Mouse (Mus musculus) limb, embryonic 14.5 days (tissue): ENCODE measurements around the gene Gm20716. TPM values are rescaled to one million over a fixed set of nuclear protein-coding genes. Genes with fewer than 3 reads are reported as not detected.

Experiments used
- ATAC-seq: fragments of 200-750 bp; cut with Nextera tagmentation; 2 replicates; pipeline ENCODE4 v1.8.0; 2017; ENCODE audit warnings: low read depth, moderate number of reproducible peaks, moderate TSS enrichment; ENCODE audit not compliant: low FRiP score
- DNase-seq: peaks from one replicate; pipeline ENCODE4 v3.0.0-alpha.2; 2015; ENCODE audit warnings: low spot score
- H3K27ac ChIP-seq: fragments of 300-500 bp; sonication (generic); replicated peaks from 2 replicates; pipeline ENCODE4 v1.5.1; 2014; ENCODE audit warnings: low read depth, mild to moderate bottlenecking, low read length, moderate library complexity, mixed read lengths
- H3K27me3 ChIP-seq: fragments of 300-500 bp; sonication (generic); 2 replicates; pipeline ENCODE4 v1.6.1; 2014; ENCODE audit warnings: low read length, mixed read lengths; ENCODE audit not compliant: control insufficient read depth, insufficient read depth
- H3K36me3 ChIP-seq: fragments of 300-500 bp; sonication (generic); 2 replicates; pipeline ENCODE4 v1.6.1; 2014; ENCODE audit warnings: mild to moderate bottlenecking, low read length, moderate library complexity, mixed read lengths; ENCODE audit not compliant: control insufficient read depth, insufficient read depth
- H3K4me1 ChIP-seq: fragments of 300-500 bp; sonication (generic); 2 replicates; pipeline ENCODE4 v1.6.1; 2014; ENCODE audit warnings: antibody characterized with exemption, low read length, mixed read lengths; ENCODE audit not compliant: control insufficient read depth, insufficient read depth
- H3K4me2 ChIP-seq: fragments of 300-500 bp; sonication (generic); replicated peaks from 2 replicates; pipeline ENCODE4 v1.6.1; 2014; ENCODE audit warnings: low read depth, mild to moderate bottlenecking, low read length, moderate library complexity; ENCODE audit not compliant: severe bottlenecking
- H3K4me3 ChIP-seq: fragments of 300-500 bp; sonication (generic); replicated peaks from 2 replicates; pipeline ENCODE4 v1.5.1; 2014; ENCODE audit warnings: low read length
- H3K9ac ChIP-seq: fragments of 300-500 bp; sonication (generic); 2 replicates; pipeline ENCODE4 v1.6.1; 2014; ENCODE audit warnings: mild to moderate bottlenecking, low read depth, low read length, moderate library complexity; ENCODE audit not compliant: severe bottlenecking
- H3K9me3 ChIP-seq: fragments of 300-500 bp; sonication (generic); 2 replicates; pipeline ENCODE4 v1.6.1; 2016; ENCODE audit warnings: low read length; ENCODE audit not compliant: control insufficient read depth
- POLR2A ChIP-seq: fragments of 200-500 bp; IDR thresholded peaks from 2 replicates; pipeline ENCODE4 v1.8.0; 2012; ENCODE audit warnings: inconsistent platforms, mild to moderate bottlenecking, moderate library complexity, borderline replicate concordance; ENCODE audit not compliant: insufficient read depth, insufficient read length; ENCODE audit errors: extremely low read depth
- WGBS: fragments of 180-500 bp; shearing (Covaris S2); extraction: QIAGEN DNeasy Blood & Tissue Kit; methylation state at CpG from one replicate; pipeline ENCODE4 v1.1.7; 2014; 5-methylcytosine and 5-hydroxymethylcytosine counted together
- polyA plus RNA-seq, 2 experiments: library from polyadenylated mRNA; depleted of rRNA in 1 of 2; stranded (reverse) in 1 of 2; unstranded in 1 of 2; fragments of >200 nt; fragmentation: Nextera tagmentation in 1 of 2; extraction: Ambion mirVana in 1 of 2; gene quantifications; 2 replicates each; pipeline versions ENCODE4 v1.2.1 to v1.2.3; 2012 to 2014

Gm20716 gene
- polyA plus RNA-seq (2012; rRNA removed) (14.5 and 28.6 TPM in 2 replicates), polyA plus RNA-seq (2014; fragmentation: Nextera tagmentation; extraction: Ambion mirVana) (22.9 and 27.8 TPM in 2 replicates)

- peaks cover 38% of the 10 kb centered on the region for H3K36me3 ChIP-seq
- ATAC-seq (peak; percentile 91), DNase-seq (peak; percentile 92)
- peak within 1 kb of the TSS; percentile 100 for H3K4me3 ChIP-seq
- H3K9me3 ChIP-seq: no peaks in the 10 kb centered on the region
- H3K4me2 ChIP-seq: peak within 1 kb of the TSS; percentile 97
- H3K4me1 ChIP-seq: peaks cover 19% of the 10 kb centered on the region
- TF ChIP-seq POLR2A: peak; percentile 95; the same call in 1 of the 2 replicates
- no peaks in the 10 kb centered on the region for H3K27me3 ChIP-seq
- under 1% methylated on average over 59 of the region's 73 CpGs for WGBS
- H3K9ac ChIP-seq: peak within 1 kb of the TSS; percentile 93
- peak within 1 kb of the TSS; percentile 91 for H3K27ac ChIP-seq
These were observed at the start of gene Gm20716, which contains the start of the genes Dpm1 and Mocs3 for GRCm38 (mm10) chr2:168230026-168230728. Gm20716 (minus strand) TSS chr2:168230364. Dpm1 (minus strand) TSS chr2:168230591. Mocs3 (plus strand) TSS chr2:168230622.

DNA sequence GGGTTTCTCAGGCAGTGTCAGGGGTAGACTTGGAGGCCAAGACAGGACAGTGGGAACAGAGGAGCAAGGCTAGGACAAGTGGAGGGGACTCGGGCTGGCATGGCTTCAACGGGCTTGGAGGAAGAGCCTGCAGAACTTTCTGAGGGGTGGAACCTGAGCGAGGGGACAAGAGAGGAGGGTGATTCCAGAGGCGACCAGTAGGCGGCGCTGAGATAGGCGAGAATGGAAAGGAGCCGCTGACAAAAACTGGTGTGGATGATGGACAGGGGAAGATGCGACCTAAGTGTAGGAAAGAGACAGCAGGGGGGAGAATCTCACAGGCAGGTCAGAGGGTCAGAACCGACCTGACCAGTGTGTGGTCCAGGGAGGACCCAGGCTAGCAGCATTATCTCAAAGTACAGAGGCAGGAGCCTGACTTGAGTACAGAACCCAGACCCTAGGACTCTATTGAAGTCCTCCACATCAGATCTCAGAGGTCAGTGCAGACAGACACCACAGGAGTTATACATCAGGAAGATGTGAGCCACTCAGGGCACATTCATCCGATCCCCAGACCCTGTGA is 44.3 kb upstream of the Gm20716 start:
- no peaks in the 10 kb centered on the region for H3K36me3 ChIP-seq
- DNase-seq (peak; percentile 38), ATAC-seq (no peak)
- H3K4me1 ChIP-seq: no peaks in the 10 kb centered on the region
- no peak overlapping the region for H3K9ac ChIP-seq
- H3K27ac ChIP-seq: no peak overlapping the region
- H3K4me3 ChIP-seq: no peak overlapping the region
- no peaks in the 10 kb centered on the region for H3K9me3 ChIP-seq
- H3K4me2 ChIP-seq: no peak overlapping the region
- no peak for TF ChIP-seq POLR2A
- 5% methylated on average over 11 of the region's 11 CpGs for WGBS
- peaks cover 21% of the 10 kb centered on the region for H3K27me3 ChIP-seq

GRCm38 (mm10) chr2:168273387-168273786 is 43.2 kb upstream of the Gm20716 start:
- H3K36me3 ChIP-seq: no peaks in the 10 kb centered on the region
- H3K9me3 ChIP-seq: no peaks in the 10 kb centered on the region
- H3K27ac ChIP-seq: no peak overlapping the region
- H3K4me2 ChIP-seq: no peak overlapping the region
- no peak overlapping the region for H3K4me3 ChIP-seq
- peaks cover 11% of the 10 kb centered on the region; the same call in 1 of the 2 replicates for H3K27me3 ChIP-seq
- ATAC-seq (no peak), DNase-seq (no peak)
- no peak for TF ChIP-seq POLR2A
- H3K4me1 ChIP-seq: no peaks in the 10 kb centered on the region
- H3K9ac ChIP-seq: no peak overlapping the region
- 29% methylated on average over 9 of the region's 9 CpGs for WGBS

- ATAC-seq (no peak), DNase-seq (no peak)
- H3K4me2 ChIP-seq: peak overlapping the region; percentile 37
- no peak overlapping the region for H3K27ac ChIP-seq
- no peaks in the 10 kb centered on the region for H3K9me3 ChIP-seq
- WGBS: 38% methylated on average over 7 of the region's 7 CpGs
- no peak for TF ChIP-seq POLR2A
- H3K9ac ChIP-seq: no peak overlapping the region
- no peaks in the 10 kb centered on the region for H3K4me1 ChIP-seq
- no peaks in the 10 kb centered on the region for H3K36me3 ChIP-seq
- no peaks in the 10 kb centered on the region for H3K27me3 ChIP-seq
- peak overlapping the region; percentile 12; the same call in 1 of the 2 replicates for H3K4me3 ChIP-seq
These were observed 37.9 kb upstream of the Gm20716 start for GRCm38 (mm10) chr2:168268033-168268432.

DNA sequence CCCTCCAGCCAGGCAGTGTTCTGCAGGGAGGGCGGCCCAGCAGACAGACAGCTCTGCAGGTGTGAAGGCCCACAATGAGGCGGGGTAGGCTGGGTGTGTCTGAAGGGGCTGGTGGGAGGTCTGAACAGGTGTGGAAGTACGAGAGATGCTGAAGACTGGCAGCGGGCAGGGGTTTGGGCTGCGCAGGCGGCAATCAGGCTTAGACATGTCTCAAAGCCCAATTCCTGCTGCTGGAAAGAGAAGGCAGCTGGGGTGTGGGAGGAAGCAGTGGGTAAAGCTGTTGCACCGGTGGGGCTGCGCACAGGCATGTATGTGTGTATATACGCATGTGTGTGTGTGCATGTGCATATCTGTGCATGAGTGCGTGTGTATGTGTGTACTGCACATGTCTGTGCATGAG is 30.7 kb upstream of the Gm20716 start:
- H3K9ac ChIP-seq: no peak overlapping the region
- no peak overlapping the region for H3K4me3 ChIP-seq
- no peak for TF ChIP-seq POLR2A
- H3K4me2 ChIP-seq: no peak overlapping the region
- no peaks in the 10 kb centered on the region for H3K9me3 ChIP-seq
- ATAC-seq (no peak), DNase-seq (no peak)
- H3K4me1 ChIP-seq: no peaks in the 10 kb centered on the region
- WGBS: 80% methylated on average over 10 of the region's 10 CpGs
- no peak overlapping the region for H3K27ac ChIP-seq
- H3K36me3 ChIP-seq: no peaks in the 10 kb centered on the region
- no peaks in the 10 kb centered on the region for H3K27me3 ChIP-seq
